Mouse (Mus musculus): Measurements from ENCODE around the gene Sulf2. TPM values are rescaled to one million over a fixed set of nuclear protein-coding genes. Genes with fewer than 3 reads are reported as not detected.

Gene Sulf2
- polyA plus RNA-seq, 1 experiment from 2014 or later, result 134 TPM

GRCm38 (mm10) chr2:166034967-166035490 lies 120.4 kb downstream of the Sulf2 start:
- Histone ChIP-seq H3K9me3 (ENCODE audit: control insufficient read depth, low read length) (no peaks in the 10 kb centered on the region), H3K27ac (ENCODE audit: low read depth) (no peak overlapping the region), H3K9ac (ENCODE audit: low read length) (no peak overlapping the region)

DNA sequence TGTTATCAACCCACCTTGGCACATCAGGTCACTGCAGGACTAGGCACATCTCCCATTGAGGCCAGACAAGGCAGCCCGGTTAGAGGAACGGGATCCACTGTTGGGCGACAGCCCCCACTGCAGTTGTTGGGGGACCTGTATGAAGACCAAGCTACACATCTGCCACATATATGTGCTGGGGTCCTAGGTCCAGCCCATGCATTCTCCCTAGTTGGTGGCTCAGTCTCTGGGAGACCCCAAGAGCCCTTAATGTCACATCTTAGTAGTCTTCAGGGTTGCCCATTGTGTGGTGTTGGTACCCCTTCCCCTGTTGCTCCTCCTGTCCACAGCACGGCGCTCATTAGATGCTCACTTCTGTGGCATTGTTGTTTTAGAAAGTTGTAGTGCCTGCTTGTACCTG lies 122.8 kb downstream of the Sulf2 start:
- no peak overlapping the region for H3K9ac ChIP-seq (ENCODE audit: low read length)
- H3K4me2 ChIP-seq (ENCODE audit: low read length), result no peak overlapping the region
- WGBS, result 94% methylated on average over 5 of the region's 5 CpGs
- H3K9me3 ChIP-seq (ENCODE audit: control insufficient read depth, low read length), result no peaks in the 10 kb centered on the region
- H3K4me1 ChIP-seq (replicated peaks; ENCODE audit: control insufficient read depth, insufficient read depth, low read length), result peaks cover 35% of the 10 kb centered on the region
- peaks cover 13% of the 10 kb centered on the region for H3K36me3 ChIP-seq (ENCODE audit: control insufficient read depth, insufficient read depth, low read length)
- DNase-seq (ENCODE audit: low spot score) (no peak), ATAC-seq (replicated peaks; ENCODE audit: low FRiP score, low TSS enrichment, low read depth) (no peak)
- H3K4me3 ChIP-seq (ENCODE audit: low read depth, low read length), result no peak overlapping the region
- no peak overlapping the region for H3K27ac ChIP-seq (ENCODE audit: low read depth)
- H3K27me3 ChIP-seq (replicated peaks; ENCODE audit: control insufficient read depth, insufficient read depth, low read length), result no peaks in the 10 kb centered on the region

More at GRCm38 (mm10) chr2:166034967-166035490, 120.4 kb downstream of the Sulf2 start:
- no peak overlapping the region for H3K4me3 ChIP-seq (ENCODE audit: low read depth, low read length)
- 62% methylated on average over 3 of the region's 3 CpGs for WGBS
- H3K4me2 ChIP-seq (ENCODE audit: low read length), result no peak overlapping the region
- ATAC-seq (replicated peaks; ENCODE audit: low FRiP score, low TSS enrichment, low read depth) (no peak), DNase-seq (ENCODE audit: low spot score) (no peak)
- peaks cover 13% of the 10 kb centered on the region for H3K36me3 ChIP-seq (ENCODE audit: control insufficient read depth, insufficient read depth, low read length)
- H3K27me3 ChIP-seq (replicated peaks; ENCODE audit: control insufficient read depth, insufficient read depth, low read length), result no peaks in the 10 kb centered on the region
- H3K4me1 ChIP-seq (replicated peaks; ENCODE audit: control insufficient read depth, insufficient read depth, low read length), result peaks cover 25% of the 10 kb centered on the region

DNA sequence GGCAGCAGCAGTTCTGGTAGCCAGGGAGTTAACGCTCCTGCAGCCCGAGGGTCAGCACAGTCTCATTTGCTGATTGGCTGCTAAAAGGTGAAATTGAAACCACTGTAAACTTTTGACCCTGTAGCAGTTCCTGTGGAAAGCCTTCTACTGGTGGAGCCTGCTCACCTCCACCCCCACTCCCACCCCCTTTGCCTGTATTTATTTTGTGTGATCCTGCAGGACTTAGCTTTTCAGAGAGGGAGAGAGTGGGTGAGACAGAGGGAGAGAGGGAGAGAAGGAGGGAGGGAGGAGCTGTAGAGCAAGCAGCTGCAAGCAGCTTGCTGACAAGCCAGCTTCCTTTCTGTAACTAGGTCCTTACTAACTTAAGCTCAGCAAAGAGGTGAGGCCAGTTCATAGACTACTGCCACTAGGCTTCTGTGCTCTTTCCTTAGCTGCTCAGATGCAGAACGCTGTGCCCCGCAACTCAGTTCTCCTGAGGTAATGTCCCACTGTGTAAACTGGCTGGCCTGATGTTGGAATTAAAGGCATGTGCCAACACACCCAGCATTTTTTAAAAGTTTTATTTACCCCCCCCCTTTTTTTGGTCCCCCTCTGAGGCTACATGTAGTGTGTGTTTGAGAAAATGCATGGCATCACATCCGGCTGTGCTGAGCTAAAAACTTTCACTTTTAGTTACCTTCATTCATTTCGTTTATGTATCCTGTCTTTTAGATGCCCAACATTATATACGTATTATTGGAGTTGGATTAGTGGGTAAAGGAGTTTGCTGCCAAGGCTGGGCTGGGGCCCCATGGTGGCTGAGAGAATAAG lies 124.1 kb downstream of the Sulf2 start:
- peaks cover 38% of the 10 kb centered on the region for H3K4me1 ChIP-seq (replicated peaks; ENCODE audit: control insufficient read depth, insufficient read depth, low read length)

DNA sequence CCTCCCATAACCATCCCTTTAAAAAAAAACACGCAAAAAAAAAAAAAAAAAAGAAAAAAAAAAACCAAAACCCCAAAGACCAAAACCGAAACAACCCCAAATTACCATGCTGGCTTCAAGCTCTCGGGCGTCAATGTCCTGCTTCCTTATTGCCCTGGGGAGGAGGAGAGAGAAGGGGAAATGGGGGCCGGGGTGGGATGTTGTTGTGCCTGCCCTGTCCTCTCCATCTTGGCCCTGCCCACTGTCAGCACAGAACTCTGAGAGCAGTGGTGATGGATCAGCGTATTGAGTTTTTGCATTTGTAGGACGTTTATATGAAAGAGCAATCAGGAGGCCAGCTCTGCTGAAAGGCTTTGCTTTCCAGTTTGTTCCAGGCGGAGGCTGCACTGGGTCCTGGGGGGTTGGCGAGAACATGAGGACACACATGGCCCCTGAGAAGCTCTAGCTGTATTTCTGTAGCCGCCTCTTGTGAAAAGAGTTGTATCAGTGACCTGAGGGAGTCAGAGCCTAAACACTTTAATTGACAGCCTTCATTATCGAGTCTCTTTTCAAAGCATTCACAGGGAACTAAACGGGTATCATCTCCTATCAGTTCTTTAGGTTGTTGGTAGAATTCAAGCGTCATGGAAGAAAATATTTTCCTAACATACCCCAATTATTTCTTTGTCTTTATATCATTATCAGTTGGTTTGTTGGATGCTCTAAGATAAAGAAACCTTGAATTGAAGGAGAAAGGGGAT lies 125.0 kb downstream of the Sulf2 start:
- Histone ChIP-seq H3K4me2 (ENCODE audit: low read length) (peak overlapping the region; percentile 49), H3K4me3 (ENCODE audit: low read depth, low read length) (peak overlapping the region; percentile 27), H3K9me3 (ENCODE audit: control insufficient read depth, low read length) (no peaks in the 10 kb centered on the region), H3K27me3 (replicated peaks; ENCODE audit: control insufficient read depth, insufficient read depth, low read length) (no peaks in the 10 kb centered on the region), H3K27ac (ENCODE audit: low read depth) (peak overlapping the region; percentile 96), H3K4me1 (replicated peaks; ENCODE audit: control insufficient read depth, insufficient read depth, low read length) (peaks cover 36% of the 10 kb centered on the region), H3K9ac (ENCODE audit: low read length) (peak overlapping the region; percentile 34; the same call in 1 of the 2 replicates), H3K36me3 (ENCODE audit: control insufficient read depth, insufficient read depth, low read length) (peaks cover 3% of the 10 kb centered on the region; the same call in 1 of the 2 replicates)
- peak; percentile 74 for DNase-seq (ENCODE audit: low spot score)
- 2% methylated on average over 13 of the region's 13 CpGs for WGBS
- 0 out of 2 replicates have a peak, but pooled peaks have one; percentile 33 for ATAC-seq (replicated peaks; ENCODE audit: low FRiP score, low TSS enrichment, low read depth)

More for the DNA sequence above, 124.1 kb downstream of the Sulf2 start:
- Histone ChIP-seq H3K4me3 (ENCODE audit: low read depth, low read length) (peak overlapping the region; percentile 27), H3K27ac (ENCODE audit: low read depth) (peak overlapping the region; percentile 96), H3K27me3 (replicated peaks; ENCODE audit: control insufficient read depth, insufficient read depth, low read length) (no peaks in the 10 kb centered on the region), H3K9me3 (ENCODE audit: control insufficient read depth, low read length) (no peaks in the 10 kb centered on the region), H3K36me3 (ENCODE audit: control insufficient read depth, insufficient read depth, low read length) (peaks cover 6% of the 10 kb centered on the region; the same call in 1 of the 2 replicates), H3K4me2 (ENCODE audit: low read length) (peak overlapping the region; percentile 49), H3K9ac (ENCODE audit: low read length) (peak overlapping the region; percentile 34)
- peak; percentile 81 for DNase-seq (ENCODE audit: low spot score)
- ATAC-seq (replicated peaks; ENCODE audit: low FRiP score, low TSS enrichment, low read depth), result peak; percentile 93
- 8% methylated on average over 7 of the region's 7 CpGs for WGBS

- Histone ChIP-seq H3K9me3 (ENCODE audit: control insufficient read depth, low read length) (no peaks in the 10 kb centered on the region), H3K36me3 (ENCODE audit: control insufficient read depth, insufficient read depth, low read length) (no peaks in the 10 kb centered on the region), H3K4me1 (replicated peaks; ENCODE audit: control insufficient read depth, insufficient read depth, low read length) (peaks cover 38% of the 10 kb centered on the region), H3K4me3 (ENCODE audit: low read depth, low read length) (no peak overlapping the region), H3K4me2 (ENCODE audit: low read length) (no peak overlapping the region), H3K27ac (ENCODE audit: low read depth) (peak overlapping the region; percentile 43; the same call in 1 of the 2 replicates), H3K27me3 (replicated peaks; ENCODE audit: control insufficient read depth, insufficient read depth, low read length) (no peaks in the 10 kb centered on the region), H3K9ac (ENCODE audit: low read length) (no peak overlapping the region)
- no peak for DNase-seq (ENCODE audit: low spot score)
- WGBS, result 48% methylated on average over 4 of the region's 4 CpGs
- no peak for ATAC-seq (replicated peaks; ENCODE audit: low FRiP score, low TSS enrichment, low read depth)
Measured at GRCm38 (mm10) chr2:166029232-166029631, 126.2 kb downstream of the Sulf2 start.

DNA sequence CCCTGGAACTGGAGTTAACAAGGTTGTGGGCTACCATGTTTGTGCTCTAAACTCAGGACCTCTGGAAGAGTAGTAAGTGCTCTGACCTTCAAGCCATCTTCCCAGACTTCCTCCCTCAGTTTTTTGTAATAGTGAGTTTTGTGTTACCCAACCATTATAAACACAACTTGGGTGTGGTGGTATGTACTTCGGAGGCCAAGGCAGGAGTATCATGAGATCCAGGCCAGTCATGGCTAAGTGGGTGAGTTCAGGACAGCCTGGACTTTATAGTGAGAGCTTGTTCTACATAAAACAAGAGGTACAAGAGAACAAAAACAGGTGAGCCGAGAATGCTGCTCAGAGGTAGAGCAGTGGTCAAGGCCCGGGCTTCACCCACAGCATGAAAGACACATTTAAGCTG lies 127.6 kb downstream of the Sulf2 start:
- Histone ChIP-seq H3K9ac (ENCODE audit: low read length) (no peak overlapping the region), H3K4me1 (replicated peaks; ENCODE audit: control insufficient read depth, insufficient read depth, low read length) (peaks cover 42% of the 10 kb centered on the region), H3K36me3 (ENCODE audit: control insufficient read depth, insufficient read depth, low read length) (no peaks in the 10 kb centered on the region), H3K4me2 (ENCODE audit: low read length) (no peak overlapping the region), H3K4me3 (ENCODE audit: low read depth, low read length) (no peak overlapping the region), H3K27me3 (replicated peaks; ENCODE audit: control insufficient read depth, insufficient read depth, low read length) (no peaks in the 10 kb centered on the region), H3K27ac (ENCODE audit: low read depth) (no peak overlapping the region), H3K9me3 (ENCODE audit: control insufficient read depth, low read length) (no peaks in the 10 kb centered on the region)
- ATAC-seq (replicated peaks; ENCODE audit: low FRiP score, low TSS enrichment, low read depth), result no peak
- 92% methylated on average over 3 of the region's 3 CpGs for WGBS
- DNase-seq (ENCODE audit: low spot score), result no peak

GRCm38 (mm10) chr2:166025943-166026342 lies 129.5 kb downstream of the Sulf2 start:
- no peaks in the 10 kb centered on the region for H3K27me3 ChIP-seq (replicated peaks; ENCODE audit: control insufficient read depth, insufficient read depth, low read length)
- no peaks in the 10 kb centered on the region for H3K9me3 ChIP-seq (ENCODE audit: control insufficient read depth, low read length)
- no peak overlapping the region for H3K4me2 ChIP-seq (ENCODE audit: low read length)
- WGBS, result 72% methylated on average over 5 of the region's 5 CpGs
- peaks cover 48% of the 10 kb centered on the region for H3K4me1 ChIP-seq (replicated peaks; ENCODE audit: control insufficient read depth, insufficient read depth, low read length)
- no peaks in the 10 kb centered on the region for H3K36me3 ChIP-seq (ENCODE audit: control insufficient read depth, insufficient read depth, low read length)
- DNase-seq (ENCODE audit: low spot score), result no peak
- no peak overlapping the region for H3K4me3 ChIP-seq (ENCODE audit: low read depth, low read length)
- H3K27ac ChIP-seq (ENCODE audit: low read depth), result no peak overlapping the region
- H3K9ac ChIP-seq (ENCODE audit: low read length), result no peak overlapping the region
- ATAC-seq (replicated peaks; ENCODE audit: low FRiP score, low TSS enrichment, low read depth), result no peak

GRCm38 (mm10) chr2:166024621-166025020 lies 130.8 kb downstream of the Sulf2 start:
- 79% methylated on average over 4 of the region's 4 CpGs for WGBS
- Histone ChIP-seq H3K36me3 (ENCODE audit: control insufficient read depth, insufficient read depth, low read length) (no peaks in the 10 kb centered on the region), H3K9me3 (ENCODE audit: control insufficient read depth, low read length) (no peaks in the 10 kb centered on the region), H3K4me2 (ENCODE audit: low read length) (no peak overlapping the region), H3K9ac (ENCODE audit: low read length) (no peak overlapping the region), H3K4me1 (replicated peaks; ENCODE audit: control insufficient read depth, insufficient read depth, low read length) (peaks cover 43% of the 10 kb centered on the region), H3K27me3 (replicated peaks; ENCODE audit: control insufficient read depth, insufficient read depth, low read length) (no peaks in the 10 kb centered on the region), H3K27ac (ENCODE audit: low read depth) (no peak overlapping the region), H3K4me3 (ENCODE audit: low read depth, low read length) (no peak overlapping the region)
- DNase-seq (ENCODE audit: low spot score) (no peak), ATAC-seq (replicated peaks; ENCODE audit: low FRiP score, low TSS enrichment, low read depth) (no peak)
